Mouse (Mus musculus) layer of hippocampus, postnatal 25 days (tissue): Measurements from ENCODE around the gene Klrb1a. TPM values are rescaled to one million over a fixed set of nuclear protein-coding genes. Genes with fewer than 3 reads are reported as not detected.
"Not testable (repeated sequence)": the region's sequence is repeated elsewhere in the genome, so short reads cannot be mapped to it uniquely, and the experiment has no call there.

Experiments used
- DNase-seq, 2 experiments: peaks; one replicate each; pipeline ENCODE4 v3.0.0; 2022; ENCODE audit warnings: mixed read lengths in 2 of 2, low spot score in 1 of 2; ENCODE audit errors: extremely low spot score in 1 of 2
- total RNA-seq, 2 experiments: library from RNA; stranded (reverse); gene quantifications; 2 replicates each; pipeline ENCODE4 v1.2.3; 2021

The Klrb1a gene
- not detected for total RNA-seq

- DNase-seq = not testable (repeated sequence)
Measured at GRCm38 (mm10) chr6:128623433-128623832, at the start of gene Klrb1a. Gene Klrb1a, minus strand, starts transcription at chr6:128623533.

- no peak for DNase-seq
Measured at GRCm38 (mm10) chr6:128669936-128670335, 46.6 kb upstream of the Klrb1a start.

- no peak for DNase-seq
Measured at GRCm38 (mm10) chr6:128662206-128662605, 38.9 kb upstream of the Klrb1a start, which contains the start of gene Clec2h. Gene Clec2h, plus strand, starts transcription at chr6:128662385.

GRCm38 (mm10) chr6:128661249-128661648 is 37.9 kb upstream of the Klrb1a start:
- no peak for DNase-seq

- DNase-seq = no peak
Measured at GRCm38 (mm10) chr6:128652938-128653337, 29.6 kb upstream of the Klrb1a start.

GRCm38 (mm10) chr6:128650827-128651226 is 27.5 kb upstream of the Klrb1a start:
- not testable (repeated sequence) for DNase-seq

- no peak for DNase-seq
Measured at GRCm38 (mm10) chr6:128650187-128650586, 26.9 kb upstream of the Klrb1a start.

- DNase-seq = no peak
Measured at GRCm38 (mm10) chr6:128649681-128650080, 26.3 kb upstream of the Klrb1a start.

GRCm38 (mm10) chr6:128645708-128646107 is 22.4 kb upstream of the Klrb1a start:
- not testable (repeated sequence) for DNase-seq

GRCm38 (mm10) chr6:128644694-128645093 is 21.4 kb upstream of the Klrb1a start:
- DNase-seq = not testable (repeated sequence)

- no peak for DNase-seq
Measured at GRCm38 (mm10) chr6:128643999-128644398, 20.7 kb upstream of the Klrb1a start.

GRCm38 (mm10) chr6:128641116-128641716 is 17.9 kb upstream of the Klrb1a start:
- no peak for DNase-seq

- DNase-seq = no peak
Measured at GRCm38 (mm10) chr6:128640673-128641072, 17.3 kb upstream of the Klrb1a start.

- DNase-seq = not testable (repeated sequence)
Measured at GRCm38 (mm10) chr6:128630912-128631905, 7.9 kb upstream of the Klrb1a start.

- peak; percentile 36 to 51 for DNase-seq
Measured at GRCm38 (mm10) chr6:128629771-128630739, 6.7 kb upstream of the Klrb1a start.

GRCm38 (mm10) chr6:128625246-128625645 is 1.9 kb upstream of the Klrb1a start:
- not testable (repeated sequence) for DNase-seq

- no peak for DNase-seq
Measured at GRCm38 (mm10) chr6:128624425-128624824, 1.1 kb upstream of the Klrb1a start.

GRCm38 (mm10) chr6:128622733-128623132 is 600 bp downstream of the Klrb1a start:
- DNase-seq = no peak

GRCm38 (mm10) chr6:128606350-128606749 is 17.0 kb downstream of the Klrb1a start:
- no peak for DNase-seq

- no peak for DNase-seq
Measured at GRCm38 (mm10) chr6:128604512-128604911, 18.8 kb downstream of the Klrb1a start.
